Mouse (Mus musculus): ENCODE results near the gene Cd7. TPM values are rescaled to one million over a fixed set of nuclear protein-coding genes. Genes with fewer than 3 reads are reported as not detected.
"Not testable (repeated sequence)": the region's sequence is repeated elsewhere in the genome, so short reads cannot be mapped to it uniquely, and the experiment has no call there.

Gene Cd7
- 1 to 10 TPM in 1 of 2 experiments, under 1 TPM in 1; 0.43 to 1.3 TPM for total RNA-seq (2021)
- long read RNA-seq, experiment 1: 0 reads
- long read RNA-seq, experiment 2, partial matches to known transcripts: 1 of 2 reads
- long read RNA-seq, experiment 2, other reads (novel, unspliced or antisense): 0 of 2 reads

DNA sequence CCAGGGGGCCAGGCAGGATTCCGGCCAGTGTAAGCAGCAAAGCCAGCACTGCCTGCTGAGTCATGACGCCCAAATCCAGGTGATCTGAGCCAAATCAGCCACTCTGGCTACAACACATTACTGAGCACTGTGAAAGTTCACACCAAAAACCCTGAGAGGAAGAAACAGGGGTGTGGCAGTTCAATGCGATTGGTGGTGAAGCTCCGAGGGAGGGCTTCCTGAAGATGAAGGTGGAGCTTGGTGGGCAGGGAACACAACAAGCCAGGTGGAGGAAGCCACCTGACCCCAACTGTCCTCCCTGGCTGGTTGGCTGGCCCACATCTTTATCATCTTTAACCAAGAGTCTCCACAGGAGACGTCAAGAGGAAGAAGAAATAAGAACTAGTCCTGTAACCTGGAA is at the start of gene Cd7:
Gene Cd7 (minus strand): TSS at position 117 of the 400 bp plus-strand sequence.
- no peak for DNase-seq (ENCODE audit: low spot score in 2 of 2)

GRCm38 (mm10) chr11:121088997-121089396 is 49.8 kb upstream of the Cd7 start:
- no peak for DNase-seq (ENCODE audit: low spot score in 2 of 2)

DNA sequence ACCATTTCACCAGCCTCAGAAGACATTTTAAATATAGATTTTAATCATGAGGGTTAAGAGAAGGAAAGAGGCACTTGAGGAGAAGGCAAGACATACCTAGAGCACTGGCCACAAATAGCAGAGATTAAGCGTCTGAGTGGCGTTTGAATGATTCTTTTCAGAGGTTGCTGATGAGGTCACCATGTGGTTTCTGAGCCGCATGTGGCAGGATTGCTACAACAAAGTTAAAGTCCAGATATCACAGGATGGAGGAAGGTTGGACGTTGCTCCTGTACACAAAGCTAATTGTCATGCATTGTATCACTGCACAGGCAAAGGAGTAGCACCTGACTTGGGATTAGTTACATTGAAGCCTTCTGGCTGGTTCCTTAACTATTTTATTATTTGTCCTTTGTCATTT is 47.1 kb upstream of the Cd7 start:
- DNase-seq (ENCODE audit: low spot score in 2 of 2): no peak

DNA sequence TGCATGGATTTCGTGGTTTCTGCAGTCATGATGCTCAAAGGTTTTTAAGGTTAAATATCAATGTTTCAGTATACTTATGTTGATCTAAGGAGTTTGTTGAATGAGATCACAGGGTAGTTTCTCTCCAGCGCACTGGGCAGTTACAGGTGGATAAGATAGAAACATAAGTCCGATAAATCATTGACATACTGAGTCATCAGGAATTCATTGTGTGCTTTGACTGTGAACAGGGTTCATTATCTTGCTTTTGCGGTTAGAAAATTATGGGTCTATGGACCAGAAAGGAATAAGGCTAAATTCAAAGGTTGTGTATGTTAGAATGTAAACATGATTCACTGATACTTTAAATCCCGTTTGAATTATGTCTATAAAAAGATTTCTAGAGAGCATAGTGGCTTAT is 46.0 kb upstream of the Cd7 start:
- DNase-seq (ENCODE audit: low spot score in 2 of 2): no peak

DNA sequence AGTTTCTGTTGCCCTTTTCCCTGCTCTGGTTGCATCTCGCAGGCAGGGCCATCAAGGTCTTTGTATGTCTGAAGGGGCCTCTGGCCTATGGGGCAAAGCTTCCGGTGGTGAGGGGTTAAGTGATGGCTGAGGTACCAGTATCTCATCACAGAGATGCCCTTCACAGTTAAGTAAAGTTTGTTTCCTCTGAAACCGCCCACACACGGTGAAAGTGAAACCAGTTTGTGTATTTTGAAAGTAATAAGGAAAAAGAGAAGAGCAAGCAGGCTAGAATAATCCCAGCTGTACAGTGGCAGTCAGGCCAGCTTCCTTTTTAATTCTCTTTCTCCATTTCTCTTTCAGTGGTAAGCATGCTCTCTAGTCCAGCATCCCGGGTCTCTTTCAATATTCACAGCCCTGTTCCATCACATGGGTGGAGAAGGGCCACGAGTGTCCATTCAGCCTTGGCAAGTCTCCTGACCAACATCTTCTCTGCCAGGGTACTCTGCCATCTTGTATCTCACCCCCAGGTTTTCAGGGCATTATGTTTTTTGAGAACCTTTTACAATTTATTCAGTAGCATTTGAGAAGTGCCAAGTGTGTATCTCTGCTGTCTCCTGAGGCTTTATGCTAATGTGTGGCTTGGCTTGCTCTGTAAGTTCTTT is 43.8 kb upstream of the Cd7 start:
- DNase-seq (ENCODE audit: low spot score in 2 of 2): no peak

DNA sequence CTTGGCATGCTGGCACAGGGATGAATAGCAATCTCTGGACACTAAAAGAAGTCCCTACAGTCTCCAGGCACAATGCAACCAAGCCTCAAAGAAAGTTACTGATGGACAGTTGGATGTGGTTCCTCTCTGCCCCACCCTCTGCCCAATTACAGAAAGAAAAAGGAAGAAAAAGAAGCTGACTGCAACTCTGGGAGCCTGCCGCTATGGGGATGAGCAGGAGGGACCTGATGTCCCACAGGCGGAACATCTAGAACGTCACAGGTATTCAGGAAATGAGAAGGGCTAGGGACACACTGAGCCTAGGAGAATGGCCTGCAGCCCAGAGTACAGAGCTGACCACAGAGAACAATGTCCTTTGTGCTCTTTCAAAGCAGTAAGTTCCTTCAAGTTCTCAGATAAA is 43.0 kb upstream of the Cd7 start:
- no peak for DNase-seq (ENCODE audit: low spot score in 2 of 2)

DNA sequence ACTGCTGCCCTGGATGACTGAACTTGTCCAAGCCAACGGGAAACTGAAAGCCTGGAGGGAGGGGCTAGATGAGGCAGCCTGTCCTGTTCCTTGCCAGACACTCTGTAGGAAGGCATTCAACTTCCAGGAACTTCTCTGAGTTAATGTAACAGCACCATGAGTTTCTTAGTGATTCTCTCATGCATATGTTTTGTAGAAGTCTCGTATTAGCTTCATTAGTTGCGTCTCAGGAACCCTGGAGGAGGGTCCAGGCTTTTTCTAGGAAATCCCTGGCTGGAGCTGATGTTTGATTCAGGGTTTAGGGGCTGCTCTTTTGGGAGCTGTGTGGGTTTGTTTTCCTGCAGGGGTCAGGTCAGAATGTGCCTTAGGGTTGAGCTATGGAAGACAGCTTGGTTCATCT is 41.9 kb upstream of the Cd7 start, which contains the start of gene Sectm1a:
Gene Sectm1a (minus strand): TSS at position 101 of the 400 bp plus-strand sequence.
- DNase-seq (ENCODE audit: low spot score in 2 of 2): no peak

GRCm38 (mm10) chr11:121080330-121080729 is 41.1 kb upstream of the Cd7 start:
- no peak for DNase-seq (ENCODE audit: low spot score in 2 of 2)

DNA sequence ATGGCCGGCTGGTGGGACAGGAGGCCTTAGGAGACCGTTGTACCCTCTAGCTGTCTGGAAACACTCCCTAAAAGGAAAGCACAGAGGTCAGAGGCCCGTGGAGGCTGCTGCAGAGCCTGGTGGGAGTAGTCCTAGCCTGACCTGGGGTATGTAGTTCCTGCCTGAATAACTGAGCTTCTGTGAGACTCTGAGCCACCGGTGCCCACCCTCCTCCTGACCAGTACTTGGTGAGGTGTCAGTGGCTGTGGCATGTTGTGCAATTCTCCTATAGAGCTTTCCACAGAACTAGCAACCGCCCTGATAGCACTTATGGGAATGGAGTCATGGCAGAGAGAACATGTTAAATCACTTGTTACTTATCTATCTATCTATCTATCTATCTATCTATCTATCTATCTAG is 36.4 kb upstream of the Cd7 start:
- no peak for DNase-seq (ENCODE audit: low spot score in 2 of 2)

- not testable (repeated sequence) for DNase-seq (ENCODE audit: low spot score in 2 of 2)
These were observed 30.4 kb upstream of the Cd7 start for GRCm38 (mm10) chr11:121069662-121070061.

- no peak for DNase-seq (ENCODE audit: low spot score in 2 of 2)
These were observed 28.7 kb upstream of the Cd7 start for GRCm38 (mm10) chr11:121067895-121068294.

DNA sequence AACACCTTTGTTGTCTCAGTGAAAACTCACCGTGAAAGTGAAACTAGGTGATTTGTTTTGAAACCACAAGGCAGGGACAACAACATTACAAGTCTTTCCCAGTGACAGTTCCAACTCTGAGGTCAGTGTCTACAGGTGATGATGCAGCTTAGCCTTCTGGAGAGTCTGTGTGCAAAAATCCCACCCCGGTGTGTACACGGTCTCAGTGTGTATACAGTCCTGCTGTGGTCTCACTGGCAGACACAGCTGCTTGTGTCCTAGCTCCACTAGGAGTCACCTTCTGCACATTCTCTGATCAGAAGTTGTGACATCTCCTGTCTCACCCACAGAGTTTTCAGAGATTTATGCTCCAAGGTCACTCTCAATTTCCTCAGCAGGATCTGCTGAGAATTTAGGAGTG is 25.0 kb upstream of the Cd7 start:
- no peak for DNase-seq (ENCODE audit: low spot score in 2 of 2)

- no peak for DNase-seq (ENCODE audit: low spot score in 2 of 2)
These were observed 24.2 kb upstream of the Cd7 start, which contains the start of gene Sectm1b for GRCm38 (mm10) chr11:121063379-121063778. TSS of gene Sectm1b (minus strand) at chr11:121063569.

- DNase-seq (ENCODE audit: low spot score in 2 of 2): no peak
These were observed 22.4 kb upstream of the Cd7 start for GRCm38 (mm10) chr11:121061615-121062014.

- DNase-seq (ENCODE audit: low spot score in 2 of 2): not testable (repeated sequence)
These were observed 21.3 kb upstream of the Cd7 start for GRCm38 (mm10) chr11:121060401-121061067.

- DNase-seq (ENCODE audit: low spot score in 2 of 2): no peak
These were observed 20.3 kb upstream of the Cd7 start for GRCm38 (mm10) chr11:121059471-121059870.

DNA sequence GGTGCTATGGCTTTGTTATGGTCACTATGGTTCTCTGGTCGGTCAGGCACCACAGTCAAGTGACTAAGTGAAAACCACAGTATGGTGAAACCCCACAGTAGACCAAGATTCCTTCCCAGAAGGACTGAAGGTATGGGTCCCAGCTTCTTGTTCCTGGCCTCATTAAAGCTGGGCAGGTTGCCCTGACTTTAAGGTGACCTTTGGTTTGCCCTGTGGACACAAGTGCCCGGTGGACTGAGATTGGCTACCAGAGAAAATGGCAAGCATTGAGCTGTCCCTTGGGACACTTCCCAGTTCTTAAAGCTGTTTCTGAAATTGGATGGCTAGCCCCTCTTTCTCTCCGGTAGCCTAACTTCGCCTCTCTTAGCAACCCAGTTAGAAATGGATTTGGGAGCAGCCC is 19.7 kb upstream of the Cd7 start:
- no peak for DNase-seq (ENCODE audit: low spot score in 2 of 2)

- DNase-seq (ENCODE audit: low spot score in 2 of 2): no peak
These were observed 18.9 kb upstream of the Cd7 start for GRCm38 (mm10) chr11:121058122-121058521.

DNA sequence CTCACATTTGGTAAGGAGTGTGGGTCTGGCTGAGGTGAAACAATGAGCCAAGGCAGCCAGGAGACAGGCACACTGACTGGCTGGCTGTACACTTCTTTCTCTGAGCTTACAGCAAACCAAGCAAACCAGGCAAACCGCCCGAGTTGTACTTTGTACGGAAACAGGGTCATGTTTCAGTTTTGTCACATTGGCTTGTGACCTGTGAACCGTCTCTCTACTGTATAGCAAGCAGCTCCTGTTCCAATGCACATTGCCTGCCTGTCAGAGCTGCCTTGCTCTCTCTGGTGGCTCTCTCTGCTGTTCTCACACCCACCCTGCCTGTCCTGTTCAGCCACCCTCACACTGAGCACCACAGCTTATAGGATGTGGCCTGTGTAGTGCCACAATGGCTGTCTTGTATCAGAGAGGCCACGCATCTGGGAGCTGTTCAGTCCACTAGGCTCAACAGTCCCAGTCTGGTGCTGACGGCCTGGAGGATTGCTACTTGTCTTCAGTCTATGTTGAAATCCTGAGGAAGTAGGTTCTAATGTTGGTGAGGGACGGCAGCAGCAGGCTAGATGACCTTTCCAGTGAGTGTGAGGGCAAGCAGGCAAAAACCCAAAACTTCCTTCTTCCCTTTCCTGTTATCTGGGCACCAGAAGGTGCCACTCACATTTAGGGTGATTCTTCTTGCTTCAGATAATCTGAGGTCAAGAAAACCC is 17.5 kb upstream of the Cd7 start:
- DNase-seq (ENCODE audit: low spot score in 2 of 2): no peak

DNA sequence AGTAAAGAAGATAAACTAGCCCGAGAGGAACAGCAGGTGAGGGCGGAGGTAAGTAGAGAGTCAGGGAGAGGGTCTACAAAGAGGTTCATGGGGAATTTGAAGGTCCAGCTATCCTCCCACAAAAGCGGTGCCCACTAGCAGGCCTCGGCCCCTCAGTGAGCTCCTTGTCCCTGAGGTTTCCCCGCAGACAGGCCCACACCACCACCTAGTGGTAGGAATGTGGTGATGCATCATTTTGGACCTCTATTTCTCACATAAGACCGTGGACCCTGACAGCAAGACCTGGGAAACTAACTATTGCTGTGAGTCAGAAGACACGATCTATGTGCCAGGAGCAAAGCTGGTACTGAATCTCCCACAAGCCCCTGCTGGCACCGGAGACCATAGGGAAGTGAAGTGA is 14.3 kb upstream of the Cd7 start:
- DNase-seq (ENCODE audit: low spot score in 2 of 2): peak; percentile 71 to 75

GRCm38 (mm10) chr11:121052387-121052786 is 13.2 kb upstream of the Cd7 start:
- DNase-seq (ENCODE audit: low spot score in 2 of 2): no peak

DNA sequence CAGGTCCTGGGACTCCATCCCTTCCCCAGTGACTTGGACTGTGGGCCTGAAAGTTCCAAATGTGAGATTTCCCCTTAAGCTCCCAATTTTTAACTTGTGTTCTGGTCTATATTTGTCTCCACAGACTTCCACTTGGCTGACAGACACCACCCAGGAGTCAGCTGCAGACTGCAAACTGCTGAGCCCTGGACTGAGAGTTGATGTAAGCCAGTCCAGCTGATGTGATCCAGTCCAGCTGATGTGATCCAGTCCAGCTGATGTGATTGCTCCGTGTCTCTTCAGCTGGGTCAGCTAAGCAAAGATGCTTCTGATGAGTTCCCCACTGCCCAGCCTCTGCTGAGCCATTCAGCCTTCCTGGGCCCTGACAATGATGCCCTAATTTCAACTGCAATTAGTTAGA is 12.6 kb upstream of the Cd7 start:
- DNase-seq (ENCODE audit: low spot score in 2 of 2): no peak

Data from adrenal gland, adult 18-20 months (tissue).